Mouse (Mus musculus) kidney, embryonic 14.5 days (tissue): ENCODE data around the gene D230025D16Rik. TPM values are rescaled to one million over a fixed set of nuclear protein-coding genes. Genes with fewer than 3 reads are reported as not detected.

ENCODE experiments used
- ATAC-seq: fragments of 200-750 bp; cut with Nextera tagmentation; 2 replicates; pipeline ENCODE4 v1.8.0; 2017; ENCODE audit warnings: moderate number of reproducible peaks, mild to moderate bottlenecking, moderate TSS enrichment, moderate library complexity; ENCODE audit not compliant: low FRiP score, low TSS enrichment
- H3K27ac ChIP-seq: fragments of 300-500 bp; sonication (generic); 2 replicates; pipeline ENCODE4 v1.5.1; 2014; ENCODE audit warnings: low read depth, mild to moderate bottlenecking, low read length, moderate library complexity, mixed read lengths
- H3K27me3 ChIP-seq: fragments of 300-500 bp; sonication (generic); 2 replicates; pipeline ENCODE4 v1.6.1; 2014; ENCODE audit warnings: mild to moderate bottlenecking, low read length; ENCODE audit not compliant: control insufficient read depth, insufficient read depth
- H3K36me3 ChIP-seq: fragments of 300-500 bp; sonication (generic); 2 replicates; pipeline ENCODE4 v1.6.1; 2014; ENCODE audit warnings: low read length, mixed read lengths; ENCODE audit not compliant: control insufficient read depth, insufficient read depth
- H3K4me1 ChIP-seq: fragments of 300-500 bp; sonication (generic); 2 replicates; pipeline ENCODE4 v1.6.1; 2014; ENCODE audit warnings: low read length, mixed read lengths; ENCODE audit not compliant: control insufficient read depth, insufficient read depth
- H3K4me2 ChIP-seq: fragments of 300-500 bp; sonication (generic); replicated peaks from 2 replicates; pipeline ENCODE4 v1.6.1; 2014; ENCODE audit warnings: low read depth, mild to moderate bottlenecking, low read length
- H3K4me3 ChIP-seq: fragments of 300-500 bp; sonication (generic); 2 replicates; pipeline ENCODE4 v1.5.1; 2014; ENCODE audit warnings: mild to moderate bottlenecking, low read length
- H3K9ac ChIP-seq: fragments of 300-500 bp; sonication (generic); 2 replicates; pipeline ENCODE4 v1.6.1; 2014; ENCODE audit warnings: low read depth, mild to moderate bottlenecking, low read length, moderate library complexity
- H3K9me3 ChIP-seq: fragments of 300-500 bp; sonication (generic); 2 replicates; pipeline ENCODE4 v1.6.1; 2016; ENCODE audit warnings: low read length; ENCODE audit not compliant: control insufficient read depth
- WGBS: fragments of 180-500 bp; shearing (Covaris S2); extraction: QIAGEN DNeasy Blood & Tissue Kit; methylation state at CpG from one replicate; pipeline ENCODE4 v1.1.7; 2014; 5-methylcytosine and 5-hydroxymethylcytosine counted together
- polyA plus RNA-seq: library from polyadenylated mRNA; unstranded; fragments of >200 nt; fragmentation: Nextera tagmentation; extraction: Ambion mirVana; gene quantifications from 2 replicates; pipeline ENCODE4 v1.2.1, GENCODE M21; 2014

Gene D230025D16Rik
- polyA plus RNA-seq, 1 experiment from 2014 or later: 28.8 TPM

DNA sequence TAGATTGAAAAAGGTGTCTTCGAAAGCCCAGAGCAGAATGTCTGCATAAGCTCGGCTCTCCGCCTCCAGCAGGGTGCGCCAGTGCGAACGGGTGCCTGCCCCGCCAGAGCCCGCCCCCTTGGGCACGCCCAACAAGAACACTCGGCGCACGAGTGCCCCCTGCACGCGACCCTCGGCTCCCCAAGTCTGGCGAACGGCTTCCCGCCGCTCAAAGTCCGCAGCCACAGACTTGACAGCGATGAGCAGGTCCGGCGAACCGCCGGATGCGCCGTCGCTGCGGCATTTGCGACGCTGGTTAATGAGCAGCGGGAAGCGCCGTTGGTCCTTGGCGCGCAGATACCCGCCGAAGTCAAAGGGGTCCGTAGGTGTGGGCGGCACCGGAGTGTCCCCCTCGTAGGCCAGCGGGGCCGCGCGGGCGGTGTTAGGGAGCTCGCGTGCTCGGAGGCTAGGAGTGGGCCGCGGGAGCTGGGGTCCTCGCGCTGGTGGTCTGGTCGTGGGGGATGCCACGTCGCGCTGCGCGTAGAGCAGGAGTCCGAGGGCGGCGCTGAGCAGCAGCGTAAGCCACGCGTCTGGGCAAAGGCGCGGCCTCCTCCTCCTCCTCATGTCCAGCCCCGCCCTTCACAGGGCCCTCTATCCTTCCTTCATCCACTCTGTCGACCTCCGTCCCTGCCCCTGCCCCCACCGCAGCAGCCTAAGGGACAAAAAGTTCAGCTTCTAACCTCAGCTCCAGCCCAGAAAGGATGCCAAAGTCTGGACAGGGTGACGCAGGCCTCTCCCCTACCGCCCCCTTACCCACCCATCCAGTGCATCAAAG, 29.4 kb downstream of the D230025D16Rik start:
- ATAC-seq: peak; percentile 86
- under 1% methylated on average over 68 of the region's 74 CpGs for WGBS
- peak overlapping the region; percentile 78 for H3K27ac ChIP-seq

DNA sequence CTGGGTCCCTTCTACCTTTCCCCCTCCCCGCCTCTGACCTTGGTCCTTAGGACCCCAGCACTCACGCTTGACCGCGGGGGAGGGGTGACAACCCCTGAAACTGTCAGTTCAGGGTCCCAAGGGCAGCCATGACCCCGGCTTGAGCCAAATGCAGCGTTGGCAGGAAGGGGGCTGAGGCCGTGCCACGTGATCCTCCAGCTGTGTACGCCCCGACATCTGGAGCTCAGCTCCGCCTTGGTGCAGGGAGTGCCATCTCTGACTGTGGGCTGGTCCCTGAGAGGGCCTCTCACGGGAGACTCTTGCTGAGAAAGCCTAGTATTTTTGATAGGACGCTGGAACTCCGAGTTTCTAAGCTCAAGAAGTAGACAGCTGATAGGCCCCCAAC, 30.0 kb downstream of the D230025D16Rik start, which contains the start of gene B3gnt9:
B3gnt9 (minus strand) TSS at position 188 of the 385 bp plus-strand sequence.
- H3K27ac ChIP-seq: peak within 1 kb of the TSS; percentile 78
- H3K9ac ChIP-seq: peak within 1 kb of the TSS; percentile 74
- H3K9me3 ChIP-seq: no peaks in the 10 kb centered on the region
- peak within 1 kb of the TSS; percentile 99 for H3K4me2 ChIP-seq
- H3K27me3 ChIP-seq: peaks cover 36% of the 10 kb centered on the region
- H3K36me3 ChIP-seq: peaks cover 23% of the 10 kb centered on the region
- H3K4me1 ChIP-seq: peaks cover 17% of the 10 kb centered on the region; the same call in 1 of the 2 replicates
- peak within 1 kb of the TSS; percentile 64 for H3K4me3 ChIP-seq
- ATAC-seq: peak; percentile 50
- WGBS: 0% methylated on average over 14 of the region's 14 CpGs

More for the DNA sequence above, 29.4 kb downstream of the D230025D16Rik start:
- no peaks in the 10 kb centered on the region for H3K9me3 ChIP-seq
- peaks cover 31% of the 10 kb centered on the region for H3K27me3 ChIP-seq
- H3K4me3 ChIP-seq: peak overlapping the region; percentile 64
- H3K4me1 ChIP-seq: peaks cover 17% of the 10 kb centered on the region; the same call in 1 of the 2 replicates
- peaks cover 29% of the 10 kb centered on the region for H3K36me3 ChIP-seq
- H3K9ac ChIP-seq: peak overlapping the region; percentile 74
- peak overlapping the region; percentile 99 for H3K4me2 ChIP-seq

DNA sequence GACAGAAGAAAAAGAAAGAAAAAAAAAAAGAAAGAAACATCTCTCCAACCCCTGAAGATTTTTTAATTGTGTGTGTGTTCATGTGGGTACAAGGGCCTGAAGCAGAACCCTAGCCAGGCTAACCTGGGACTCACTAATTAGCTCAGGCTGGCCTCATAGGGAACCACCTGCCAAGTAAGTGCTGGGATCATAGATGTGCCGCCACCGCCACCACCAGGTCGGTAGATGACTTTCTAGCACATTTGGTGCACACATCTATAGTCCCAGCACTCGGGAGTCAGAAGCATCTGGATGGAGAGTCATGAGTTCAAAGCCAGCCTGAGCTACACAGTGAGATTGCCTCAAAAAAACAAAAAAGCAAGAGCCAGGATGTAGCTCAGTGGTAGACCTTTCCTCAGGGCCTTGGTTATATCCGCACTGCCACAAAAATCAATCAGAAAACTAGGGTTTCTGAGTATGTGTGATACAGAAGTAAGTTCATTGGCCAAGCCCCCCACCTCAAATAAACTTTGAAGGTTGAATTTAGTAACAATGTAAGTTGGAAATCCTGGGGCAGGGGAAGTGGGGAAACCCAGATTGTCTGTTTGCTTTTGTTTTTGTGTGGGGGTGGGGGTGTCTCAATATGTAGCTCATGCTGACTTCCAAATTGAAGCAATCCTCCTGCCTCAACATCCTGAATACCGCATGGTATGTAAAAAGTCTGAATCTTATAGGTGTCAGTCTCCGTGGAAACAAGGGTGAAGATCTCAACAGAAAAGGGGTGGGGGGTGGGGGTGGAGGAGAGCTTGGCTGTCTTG, 32.6 kb downstream of the D230025D16Rik start:
- H3K27me3 ChIP-seq: peaks cover 51% of the 10 kb centered on the region
- ATAC-seq: no peak
- no peaks in the 10 kb centered on the region for H3K9me3 ChIP-seq
- 65% methylated on average over 7 of the region's 7 CpGs for WGBS
- no peak overlapping the region for H3K4me3 ChIP-seq
- H3K4me1 ChIP-seq: peaks cover 17% of the 10 kb centered on the region; the same call in 1 of the 2 replicates
- H3K4me2 ChIP-seq: no peak overlapping the region
- no peak overlapping the region for H3K27ac ChIP-seq
- H3K36me3 ChIP-seq: no peaks in the 10 kb centered on the region; the same call in 1 of the 2 replicates
- no peak overlapping the region for H3K9ac ChIP-seq

DNA sequence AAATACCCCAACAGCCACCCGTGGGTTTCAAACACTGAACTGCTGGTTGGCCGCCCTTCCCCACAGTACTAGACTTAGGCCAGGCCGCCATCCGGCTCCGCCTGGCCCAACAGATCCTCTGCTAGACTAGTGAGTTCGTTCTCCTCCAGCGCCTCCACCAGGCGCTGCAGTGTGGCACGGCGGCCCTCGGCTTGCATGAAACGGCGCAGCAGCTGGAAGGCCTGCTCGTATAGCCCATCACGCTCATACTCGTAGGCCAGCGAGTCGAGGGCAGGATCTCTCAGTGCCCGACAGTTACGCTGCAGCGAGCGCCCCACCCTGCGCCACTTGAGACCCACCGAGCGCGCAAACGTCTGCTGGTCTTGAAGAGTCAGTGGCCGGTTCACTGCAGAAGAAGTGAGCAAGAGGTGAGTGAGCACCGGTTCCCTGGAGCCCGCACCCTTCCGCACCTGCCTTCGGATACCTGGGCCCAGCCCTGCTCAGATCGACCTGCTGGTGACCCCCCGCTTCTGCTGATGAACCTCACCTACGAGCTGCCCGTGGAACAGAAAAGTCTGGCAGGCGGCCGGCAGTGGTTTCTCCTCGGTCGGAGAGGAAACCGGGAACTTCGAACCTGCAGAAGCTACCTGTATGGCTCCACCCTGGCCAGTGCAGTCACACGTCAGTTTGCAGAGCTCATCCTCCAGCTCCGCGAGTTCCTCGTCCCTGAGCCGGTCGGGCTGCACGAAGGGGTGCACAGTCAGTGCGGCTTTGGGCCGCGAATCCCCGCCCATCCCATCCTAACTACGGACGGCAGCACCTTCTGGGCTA, 34.2 kb downstream of the D230025D16Rik start:
- Histone ChIP-seq H3K27ac (no peak overlapping the region), H3K4me2 (peak overlapping the region; percentile 57), H3K36me3 (no peaks in the 10 kb centered on the region), H3K4me3 (peak overlapping the region; percentile 34), H3K27me3 (peaks cover 59% of the 10 kb centered on the region), H3K9me3 (no peaks in the 10 kb centered on the region), H3K4me1 (peaks cover 14% of the 10 kb centered on the region; the same call in 1 of the 2 replicates), H3K9ac (peak overlapping the region; percentile 32)
- peak; percentile 18 for ATAC-seq
- WGBS: 2% methylated on average over 55 of the region's 55 CpGs

DNA sequence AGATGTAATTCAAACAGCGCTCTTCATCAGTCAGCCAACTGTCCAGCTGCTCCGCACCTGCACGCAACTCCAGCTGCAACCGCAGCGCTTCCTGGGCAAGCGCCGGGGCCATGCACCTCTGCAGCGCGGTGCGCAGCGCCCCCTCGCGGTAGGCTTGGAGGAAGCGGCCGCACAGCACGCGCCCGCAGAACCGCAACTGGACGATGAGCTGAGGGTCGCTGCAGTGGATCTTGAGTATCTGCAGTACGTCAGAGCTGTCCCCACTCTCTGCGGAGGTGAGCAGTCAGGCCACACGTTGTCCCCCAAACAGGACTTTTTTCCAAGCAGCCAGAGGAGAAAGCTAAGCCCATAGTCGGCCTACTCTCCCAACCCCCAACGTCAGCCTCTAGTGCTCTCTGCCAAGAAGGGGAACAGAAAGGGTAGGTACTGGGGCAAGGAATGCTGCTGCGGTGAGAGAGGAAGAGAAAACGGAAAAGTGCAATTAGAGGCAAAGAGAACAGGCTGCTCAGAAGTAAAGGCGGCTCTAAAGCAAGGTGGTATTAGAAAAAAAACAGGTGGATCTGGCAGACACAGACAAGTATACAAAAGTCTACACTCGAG, 34.9 kb downstream of the D230025D16Rik start:
- Histone ChIP-seq H3K4me3 (peak overlapping the region; percentile 34), H3K27me3 (peaks cover 58% of the 10 kb centered on the region), H3K4me1 (peaks cover 12% of the 10 kb centered on the region; the same call in 1 of the 2 replicates), H3K9ac (peak overlapping the region; percentile 32; the same call in 1 of the 2 replicates), H3K9me3 (no peaks in the 10 kb centered on the region), H3K4me2 (peak overlapping the region; percentile 57), H3K36me3 (no peaks in the 10 kb centered on the region), H3K27ac (no peak overlapping the region)
- WGBS: 4% methylated on average over 30 of the region's 30 CpGs
- ATAC-seq: peak; percentile 41

DNA sequence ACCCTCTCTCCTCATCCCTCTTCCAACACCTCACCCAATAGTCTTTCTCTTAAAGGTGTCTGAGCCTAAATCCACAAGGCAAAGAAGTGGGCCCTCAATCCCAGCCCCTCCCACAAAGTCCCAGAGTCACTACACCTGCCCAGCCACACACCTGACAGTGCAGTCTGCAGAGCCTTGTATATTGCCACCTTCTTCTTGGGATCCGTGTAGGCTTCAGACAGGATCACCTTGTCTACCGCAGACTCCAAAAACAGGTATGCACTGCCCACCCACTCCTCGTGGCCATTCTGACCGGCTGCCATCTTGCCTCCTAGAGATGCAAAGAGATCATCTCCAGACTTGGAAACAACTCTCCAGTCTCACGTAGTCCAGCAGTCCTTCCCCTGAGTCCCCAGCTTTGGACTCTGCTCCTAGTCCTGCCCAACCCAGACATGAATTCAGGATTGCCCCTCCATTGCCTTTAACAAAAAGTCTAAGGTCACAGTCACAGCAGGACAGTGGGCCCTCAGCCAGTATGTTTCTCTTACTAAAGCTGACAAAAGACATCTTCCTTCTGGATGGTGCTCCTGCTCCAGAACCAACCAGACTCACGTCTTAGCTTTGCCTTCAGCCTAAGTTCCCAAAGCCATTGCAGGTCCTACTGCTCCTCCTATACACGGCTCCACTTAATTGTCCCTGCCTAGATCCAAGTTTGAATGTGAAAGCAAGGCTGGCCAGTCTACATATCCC, 35.6 kb downstream of the D230025D16Rik start:
- no peaks in the 10 kb centered on the region for H3K36me3 ChIP-seq
- no peak for ATAC-seq
- no peak overlapping the region for H3K4me2 ChIP-seq
- 70% methylated on average over 7 of the region's 7 CpGs for WGBS
- peaks cover 55% of the 10 kb centered on the region for H3K27me3 ChIP-seq
- no peak overlapping the region for H3K9ac ChIP-seq
- no peaks in the 10 kb centered on the region for H3K9me3 ChIP-seq
- 0 out of 2 replicates have a peak, but pooled peaks cover 9% of the 10 kb centered on the region for H3K4me1 ChIP-seq
- no peak overlapping the region for H3K4me3 ChIP-seq
- H3K27ac ChIP-seq: no peak overlapping the region

DNA sequence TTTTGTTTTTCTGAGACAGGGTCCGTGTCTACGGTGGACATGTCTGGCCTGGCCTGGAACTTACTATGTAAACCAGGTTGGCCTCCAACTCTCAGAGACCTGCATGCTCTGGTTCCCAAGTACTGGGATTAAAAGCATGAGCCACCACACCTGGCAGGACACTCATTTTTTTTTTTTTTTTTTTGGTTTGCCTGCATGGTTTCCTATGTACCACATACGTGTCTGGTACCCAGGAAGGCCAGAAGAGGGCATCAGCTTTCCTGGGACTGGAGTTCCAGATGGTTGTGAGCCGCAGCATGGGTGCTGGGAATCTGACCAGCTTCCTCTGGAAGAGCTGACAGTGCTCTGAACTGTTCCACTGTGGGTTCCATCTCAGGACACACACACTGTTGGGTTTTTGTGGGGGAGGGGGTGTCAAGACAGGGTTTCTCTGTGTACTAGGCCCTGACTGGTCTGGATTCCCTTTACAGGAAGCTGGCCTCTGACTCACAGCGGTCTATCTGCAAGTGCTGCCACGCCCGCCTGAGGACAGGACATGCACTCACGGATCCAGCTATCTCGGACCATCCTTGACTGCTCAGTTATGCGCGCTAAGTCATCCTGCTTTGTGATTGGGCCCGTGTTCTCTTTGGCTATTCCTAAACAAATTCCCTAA, 36.5 kb downstream of the D230025D16Rik start:
- Histone ChIP-seq H3K4me2 (no peak overlapping the region), H3K27ac (no peak overlapping the region), H3K9me3 (peaks cover 3% of the 10 kb centered on the region; the same call in 1 of the 2 replicates), H3K36me3 (no peaks in the 10 kb centered on the region), H3K27me3 (peaks cover 57% of the 10 kb centered on the region), H3K4me1 (0 out of 2 replicates have a peak, but pooled peaks cover 9% of the 10 kb centered on the region), H3K9ac (no peak overlapping the region), H3K4me3 (no peak overlapping the region)
- no peak for ATAC-seq
- WGBS: 85% methylated on average over 12 of the region's 12 CpGs
